Mouse (Mus musculus) layer of hippocampus, postnatal 10 days (tissue): ENCODE data around the gene Nanog. TPM values are rescaled to one million over a fixed set of nuclear protein-coding genes. Genes with fewer than 3 reads are reported as not detected.

Experiments used
- DNase-seq, 2 experiments: peaks; one replicate each; pipeline ENCODE4 v3.0.0; 2021; ENCODE audit warnings: low spot score in 2 of 2
- total RNA-seq, 2 experiments: library from RNA; stranded (reverse); gene quantifications; 2 replicates each; pipeline ENCODE4 v1.2.3; 2021

The Nanog gene
- total RNA-seq, 2 experiments from 2014 or later: not detected

DNA sequence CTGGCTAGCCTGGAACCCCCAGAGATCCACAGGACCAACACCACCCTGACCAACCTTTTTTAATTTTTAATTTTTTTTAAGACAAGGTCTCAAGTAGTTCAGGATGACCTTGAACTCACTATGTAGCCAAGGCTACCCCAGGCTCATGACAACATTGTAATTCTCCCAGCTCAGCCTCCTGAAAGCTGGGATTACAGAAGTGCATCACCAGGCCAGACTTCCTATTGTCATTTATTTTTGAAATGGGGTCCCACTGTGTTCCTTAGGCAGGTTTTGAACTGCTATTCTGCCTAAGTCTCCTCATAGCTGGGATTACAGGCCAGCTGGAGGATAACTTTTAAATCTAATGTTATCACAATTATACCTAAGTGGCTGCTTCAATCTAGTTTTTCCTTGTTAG, 54.6 kb downstream of the Nanog start:
- no peak for DNase-seq

DNA sequence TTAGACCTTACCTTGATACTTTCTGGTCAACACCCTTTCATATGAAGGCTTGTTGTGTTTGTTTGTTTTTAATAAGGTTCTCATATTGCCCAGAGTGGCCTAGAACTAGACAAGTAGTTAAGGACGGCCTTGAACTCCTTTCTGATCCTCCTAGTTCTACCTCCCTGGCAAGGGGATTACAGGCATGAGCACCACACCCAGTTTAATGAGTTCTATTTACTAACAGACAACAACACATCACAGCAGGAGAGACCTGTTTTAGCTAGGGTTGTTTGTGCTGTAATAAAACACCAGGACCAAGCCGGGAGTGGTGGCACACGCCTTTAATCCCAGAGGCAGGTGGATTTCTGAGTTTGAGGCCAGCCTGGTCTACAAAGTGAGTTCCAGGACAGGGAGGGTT, 55.2 kb downstream of the Nanog start:
- DNase-seq: no peak

DNA sequence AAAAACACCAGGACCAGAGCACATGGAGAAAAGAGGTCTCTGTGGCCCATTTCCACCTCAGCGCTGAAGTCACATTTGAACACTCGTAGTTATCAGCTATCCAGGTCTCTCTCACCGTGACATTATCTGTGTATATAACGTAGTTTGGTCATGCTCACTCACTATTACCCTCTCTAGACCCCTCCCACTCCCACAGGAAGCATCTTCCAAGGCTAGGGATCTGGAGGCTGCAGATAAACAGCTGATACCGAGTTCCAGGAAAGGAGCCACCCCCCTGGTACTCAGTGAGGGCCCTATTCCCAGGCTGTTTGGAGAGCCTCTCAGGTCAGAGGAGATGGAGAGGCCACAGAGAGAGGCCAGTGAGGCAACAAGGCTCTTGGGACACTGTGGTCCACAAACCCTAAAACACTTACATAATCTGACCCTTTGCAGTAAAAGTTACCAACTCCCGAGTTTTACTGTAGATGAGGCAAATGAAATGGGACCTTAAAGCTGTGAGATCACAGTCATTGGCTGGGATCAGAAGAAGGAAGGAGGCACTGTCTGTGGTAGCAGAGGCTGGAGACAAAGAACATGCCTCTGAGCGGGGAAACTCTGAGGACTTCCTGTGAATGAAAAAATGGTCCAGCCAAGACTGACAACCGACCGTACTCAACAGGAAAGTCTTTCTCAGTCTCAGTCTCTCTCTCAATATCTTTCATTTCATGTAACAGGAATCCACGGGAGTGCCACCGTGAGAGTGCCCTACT, 55.8 kb downstream of the Nanog start:
- DNase-seq: no peak

DNA sequence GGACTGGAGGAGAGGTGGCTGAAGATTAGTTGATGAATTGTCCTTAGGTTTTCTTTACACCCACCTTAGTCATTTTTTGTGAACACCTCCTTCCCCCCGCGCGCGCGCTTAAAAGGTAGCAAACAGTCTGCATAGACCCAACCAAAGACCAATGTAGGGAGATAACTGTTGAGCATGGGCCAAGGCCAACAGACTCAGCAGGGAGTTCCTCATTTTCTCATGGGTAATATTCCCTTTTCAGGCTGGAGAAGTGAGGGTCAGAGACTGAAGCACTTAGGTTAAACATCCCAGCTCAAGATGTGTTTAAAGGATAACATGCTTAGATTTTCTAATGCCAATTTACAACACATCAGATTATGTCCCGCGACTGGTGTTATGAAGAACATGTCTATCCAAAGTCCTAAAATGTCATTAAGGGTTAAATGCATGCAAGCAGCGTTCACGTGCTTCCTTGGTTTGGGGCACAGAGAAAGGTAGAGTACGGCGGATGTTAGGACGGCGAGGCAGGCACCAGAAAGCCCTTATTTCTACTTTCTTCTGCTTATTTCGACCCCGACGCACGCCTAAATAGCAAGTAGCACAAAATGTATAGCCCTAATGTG, 56.7 kb downstream of the Nanog start:
- no peak for DNase-seq

Other genes with a start within 250 kb of the Nanog start
- 100 to 1,000 TPM; 246 to 252 TPM for gene Rimklb, start 208.7 kb upstream of the Nanog start, total RNA-seq
- 1 to 10 TPM in 1 of 2 experiments, under 1 TPM in 1; 0.73 to 1.2 TPM for gene Mfap5, start 201.6 kb upstream of the Nanog start, total RNA-seq
- not detected for gene Aicda, start 153.7 kb upstream of the Nanog start, total RNA-seq
- gene Apobec1, start 105.0 kb upstream of the Nanog start, total RNA-seq: 1 to 10 TPM; 2.0 to 2.4 TPM
- gene Gdf3, start 97.4 kb upstream of the Nanog start, total RNA-seq: not detected
- gene Dppa3, start 81.1 kb upstream of the Nanog start, total RNA-seq: not detected
- gene Slc2a3, start 94.2 kb downstream of the Nanog start, total RNA-seq: 100 to 1,000 TPM in 1 of 2 experiments, 10 to 100 TPM in 1; 99.1 to 117 TPM
- gene Foxj2, start 112.4 kb downstream of the Nanog start, total RNA-seq: 10 to 100 TPM; 24.3 to 27.8 TPM
- gene C3ar1, start 148.7 kb downstream of the Nanog start, total RNA-seq: under 1 TPM; 0.87 TPM
- gene Necap1, start 167.0 kb downstream of the Nanog start, total RNA-seq: 100 to 1,000 TPM; 144 to 170 TPM
- gene Clec4a1, start 214.4 kb downstream of the Nanog start, total RNA-seq: under 1 TPM; 0.46 to 0.56 TPM
- gene Clec4a3, start 245.0 kb downstream of the Nanog start, total RNA-seq: under 1 TPM; 0.73 to 0.85 TPM